ENCODE assay signal across 22 mouse cellular contexts in genomic region chr6:121037086-121037485, GRCm38 (mm10).
A peak's percentile ranks its signal among the peaks of the same experiment; 100 is the strongest.
DNase-seq lines count a peak whose midpoint lies in the region; ATAC-seq lines count a peak whose summit lies in the region.
"Had no signal": no experiment of that assay in that cellular context is flagged by ENCODE, and none has a peak within 500 bp of the region (broad histone marks: within the 10 kb centered on the region; RNA-seq: fewer than 3 reads in every experiment).

No protein-coding gene starts in this region.

- no peaks in the 10 kb centered on the region for H3K4me1 ChIP-seq in liver, embryonic 13.5 days (replicated peaks)
- H3K4me1 ChIP-seq: embryonic facial prominence, embryonic 15.5 days; limb, embryonic 10.5 days; stomach, embryonic 15.5 days had no signal

- H3K4me3 ChIP-seq in liver, embryonic 13.5 days (replicated peaks) = no peak overlapping the region
- H3K4me3 ChIP-seq: embryonic facial prominence, embryonic 15.5 days; hindbrain, embryonic 12.5 days; limb, embryonic 10.5 days; midbrain, embryonic 10.5 days; stomach, embryonic 15.5 days had no signal

- H3K9me3 ChIP-seq in liver, embryonic 13.5 days (replicated peaks) = no peaks in the 10 kb centered on the region
- H3K9me3 ChIP-seq: embryonic facial prominence, embryonic 15.5 days; limb, embryonic 10.5 days; midbrain, embryonic 10.5 days; stomach, embryonic 15.5 days had no signal

- peak; percentile 72 for ATAC-seq in liver, embryonic 13.5 days (ENCODE audit: low read depth)
- no peak for ATAC-seq in granulocyte monocyte progenitor cell, adult 5-6 weeks (replicated peaks; ENCODE audit: poor library complexity, severe bottlenecking)
- ATAC-seq: forebrain, embryonic 14.5 days; intestine, postnatal 0 days; midbrain, embryonic 16.5 days had no signal

- WGBS in liver, embryonic 13.5 days (ENCODE audit: insufficient replicate concordance) = 66% methylated on average over 4 of the region's 4 CpGs

- H3K36me3 ChIP-seq in liver, embryonic 13.5 days = peaks cover 99% of the 10 kb centered on the region

- no peaks in the 10 kb centered on the region for H3K27me3 ChIP-seq in liver, embryonic 13.5 days
- H3K27me3 ChIP-seq: embryonic facial prominence, embryonic 15.5 days; hindbrain, embryonic 12.5 days; stomach, embryonic 15.5 days had no signal

- peak overlapping the region; percentile 19; the same call in 1 of the 2 replicates for H3K27ac ChIP-seq in liver, embryonic 13.5 days
- H3K27ac ChIP-seq: embryonic facial prominence, embryonic 15.5 days; hindbrain, embryonic 12.5 days; limb, embryonic 10.5 days; midbrain, embryonic 10.5 days; stomach, embryonic 15.5 days had no signal

- H3K9ac ChIP-seq in liver, embryonic 13.5 days = no peak overlapping the region
- H3K9ac ChIP-seq: embryonic facial prominence, embryonic 15.5 days; hindbrain, embryonic 12.5 days; stomach, embryonic 15.5 days had no signal

- H3K4me2 ChIP-seq in liver, embryonic 13.5 days = no peak overlapping the region
- H3K4me2 ChIP-seq: embryonic facial prominence, embryonic 15.5 days; hindbrain, embryonic 12.5 days; stomach, embryonic 15.5 days had no signal

- DNase-seq in adrenal gland, postnatal 36 days = peak; percentile 52 to 53
- no peak for DNase-seq in adrenal gland, postnatal 4 days (ENCODE audit: low spot score in 2 of 2)
- DNase-seq in liver = peak; percentile 66
- no peak for DNase-seq in liver, embryonic 13.5 days
- peak; percentile 36 for DNase-seq in skeletal muscle tissue, adult 2 months (ENCODE audit: low read depth, low spot score)
- no peak for DNase-seq in embryo, embryonic 9.5 days (ENCODE audit: extremely low spot score)
- DNase-seq: cerebellum, adult 11-12 months; cerebellum, postnatal 14 days; gastrocnemius, postnatal 10 days; lung, adult 18-20 months; lung, postnatal 10 days; right cerebral cortex, postnatal 4 days; thymus, postnatal 36 days had no signal

Comparison
In these comparisons a context has a peak if more than half of its experiments do, and no peak if none do; other contexts are left out.
1. DNase-seq: peak in adrenal gland, postnatal 36 days (2 of 2), liver (single experiment) and skeletal muscle tissue, adult 2 months (single experiment); none in adrenal gland, postnatal 4 days (0 of 2), liver, embryonic 13.5 days (single experiment) and embryo, embryonic 9.5 days (single experiment).